Mouse (Mus musculus): ENCODE measurements around the gene Ereg. TPM values are rescaled to one million over a fixed set of nuclear protein-coding genes. Genes with fewer than 3 reads are reported as not detected.

Ereg gene
- total RNA-seq, 2 experiments from 2014 or later, result not detected

DNA sequence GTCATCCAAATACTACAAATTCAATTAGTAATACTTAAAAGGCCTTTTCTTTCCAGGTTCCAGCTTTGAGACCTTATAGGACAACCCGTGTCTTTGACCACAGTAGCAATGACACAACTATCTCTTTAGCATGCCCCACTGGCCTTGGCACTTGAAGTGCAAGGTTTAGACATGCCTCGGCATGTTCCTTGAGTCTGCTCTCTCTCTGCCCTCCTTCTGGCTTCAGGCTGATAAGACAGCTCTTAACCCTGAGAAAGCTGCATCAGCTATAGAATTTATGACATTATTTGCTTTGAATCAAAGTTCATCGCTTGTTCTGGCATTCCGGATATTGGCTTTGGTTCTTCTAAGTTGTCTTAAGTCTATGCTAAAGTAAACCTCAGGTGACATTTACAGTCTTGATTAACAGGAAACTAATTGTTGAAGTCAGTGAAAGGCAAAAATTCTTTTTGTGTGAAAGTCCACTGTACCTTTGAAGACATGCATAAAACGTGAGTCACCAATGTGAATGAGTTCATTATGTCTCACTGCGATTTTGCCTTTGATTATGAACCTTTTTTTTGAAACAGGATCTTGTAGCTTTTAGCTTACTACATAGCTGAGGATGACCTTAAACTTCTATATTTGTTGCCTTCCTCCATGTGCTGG lies 35.7 kb downstream of the Ereg start:
- ATAC-seq (replicated peaks; ENCODE audit: poor library complexity), result no peak

DNA sequence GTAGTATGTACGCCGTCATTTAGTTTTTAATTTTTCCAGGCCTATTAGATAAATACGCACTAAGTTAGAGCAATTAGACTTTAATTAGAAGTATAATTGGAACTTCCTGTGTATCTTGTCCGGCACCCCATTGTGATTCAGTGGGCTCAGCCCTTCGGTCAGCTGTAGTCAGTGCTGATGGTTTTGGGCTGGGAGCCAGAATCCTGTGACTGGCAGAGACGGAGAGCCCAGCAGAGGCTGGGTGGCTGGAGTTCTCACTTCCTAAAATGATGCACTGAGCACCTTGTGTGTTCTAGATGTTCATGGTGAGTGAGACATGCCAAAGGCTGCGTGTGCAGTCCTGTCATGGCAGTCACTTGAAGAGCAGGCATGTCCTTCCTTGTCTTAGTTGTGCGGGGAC lies 36.6 kb downstream of the Ereg start:
- no peak for ATAC-seq (replicated peaks; ENCODE audit: poor library complexity)

DNA sequence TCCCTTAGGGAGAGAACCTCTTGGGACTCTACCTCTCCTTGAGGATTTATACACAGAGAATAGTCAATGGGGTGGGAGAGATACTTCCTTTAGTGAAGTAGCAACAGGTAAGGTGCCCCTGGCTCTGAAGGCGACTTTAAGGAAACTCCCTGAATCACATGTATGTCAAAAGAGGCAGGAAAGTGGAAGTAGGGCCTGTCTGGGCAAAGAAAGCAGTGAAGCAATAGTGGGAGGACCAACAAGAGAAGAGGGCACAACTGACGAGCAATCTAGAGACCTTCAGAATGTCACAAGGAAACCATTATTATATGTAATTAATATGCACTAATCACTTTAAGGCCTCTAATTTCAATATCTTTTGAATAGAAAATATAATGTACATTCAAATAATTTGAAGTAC lies 39.5 kb downstream of the Ereg start:
- ATAC-seq (replicated peaks; ENCODE audit: poor library complexity), result peak; percentile 83

DNA sequence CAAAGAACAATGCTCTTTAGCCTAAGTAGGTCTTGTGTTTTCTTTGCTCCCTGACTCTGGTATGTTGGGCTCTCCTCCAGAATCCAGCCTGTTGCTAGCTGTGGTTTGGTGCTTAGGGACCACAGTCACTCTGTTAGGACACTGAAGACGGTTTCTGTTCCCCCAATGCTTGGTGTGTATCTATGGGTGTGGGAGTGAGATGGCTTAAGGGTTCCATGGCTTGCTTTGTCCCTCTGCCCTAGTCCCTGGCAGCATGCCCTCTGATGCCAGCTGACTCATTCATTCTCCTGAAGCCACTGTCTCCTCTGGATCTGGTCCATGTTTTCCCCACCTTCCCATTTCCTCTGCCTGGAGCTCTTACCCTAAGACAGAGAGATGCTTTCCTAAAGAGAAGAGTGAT lies 40.2 kb downstream of the Ereg start:
- peak; percentile 61 for ATAC-seq (replicated peaks; ENCODE audit: poor library complexity)

DNA sequence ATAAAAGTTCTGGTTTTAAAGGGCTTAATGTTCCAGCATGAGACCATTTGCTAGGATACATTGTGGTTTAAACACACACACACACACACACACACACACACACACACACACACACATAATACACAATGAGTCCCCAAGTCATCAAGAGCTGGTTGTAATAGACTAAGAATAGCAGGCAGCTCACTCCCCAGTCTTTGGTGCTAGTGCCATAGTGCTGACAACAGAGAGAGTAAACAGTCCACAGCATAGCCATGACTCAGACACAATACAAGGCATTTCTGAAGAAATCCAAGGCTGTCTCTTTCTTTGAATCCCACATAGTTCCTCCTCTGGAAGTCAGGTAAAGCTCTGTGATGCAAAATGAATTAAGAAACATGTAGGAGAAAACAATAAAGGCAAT lies 44.2 kb downstream of the Ereg start:
- ATAC-seq (replicated peaks; ENCODE audit: poor library complexity), result no peak

DNA sequence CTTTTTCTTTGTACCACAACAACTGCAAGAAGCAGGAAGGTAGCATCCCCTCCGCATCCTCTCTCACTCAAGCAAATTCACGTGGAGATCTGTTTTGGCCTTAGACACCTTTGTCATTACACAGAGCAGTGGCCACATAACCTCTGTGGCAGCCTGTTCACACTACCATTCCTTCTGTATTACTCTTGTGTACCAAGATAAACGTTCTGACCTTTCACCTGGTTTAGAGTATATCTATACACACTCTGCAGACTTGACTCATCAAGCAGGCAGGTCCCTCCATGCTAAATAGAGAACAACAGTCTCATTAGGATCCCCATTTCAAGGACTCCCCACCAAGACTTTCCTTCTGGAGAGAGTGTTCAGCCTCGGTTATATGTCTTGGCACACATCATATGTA lies 49.0 kb downstream of the Ereg start:
- no peak for ATAC-seq (replicated peaks; ENCODE audit: poor library complexity)

DNA sequence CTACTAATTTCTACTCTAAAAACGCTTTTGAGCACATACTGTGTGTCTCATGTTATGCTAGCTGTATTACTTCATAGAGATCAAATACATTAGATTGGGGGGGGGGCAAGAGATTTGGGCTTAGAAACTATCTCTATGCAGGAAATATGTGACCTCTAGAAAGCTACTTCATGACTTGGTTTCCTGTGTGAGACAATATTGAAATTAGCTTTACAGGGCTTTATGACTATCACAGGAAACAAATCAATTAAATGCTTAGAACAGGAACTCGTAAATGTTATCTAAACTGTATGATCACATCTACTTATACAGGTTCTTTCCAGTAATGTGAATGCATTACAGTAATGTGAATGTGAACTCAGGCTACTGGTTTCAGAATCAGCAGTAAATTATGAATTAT lies 49.7 kb downstream of the Ereg start:
- no peak for ATAC-seq (replicated peaks; ENCODE audit: poor library complexity)

DNA sequence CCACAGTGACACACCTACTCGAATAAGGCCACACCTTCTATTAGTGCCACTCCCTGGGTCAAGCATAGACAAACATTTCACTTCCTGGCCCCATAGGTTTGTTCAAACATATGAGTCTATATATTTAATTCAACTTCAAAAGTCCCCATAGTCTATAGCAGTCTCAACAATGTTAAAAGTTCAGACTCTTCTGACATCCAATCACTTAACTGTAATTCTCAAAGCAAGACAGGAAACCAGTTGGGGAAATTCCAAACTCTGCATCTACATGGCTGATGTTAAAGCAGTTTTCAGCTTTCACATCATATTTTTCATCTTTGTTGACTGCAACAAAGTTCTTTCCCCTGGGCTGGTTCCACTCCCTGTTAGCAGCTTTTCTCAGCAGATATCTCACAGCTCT lies 52.2 kb downstream of the Ereg start:
- no peak for ATAC-seq (replicated peaks; ENCODE audit: poor library complexity)

DNA sequence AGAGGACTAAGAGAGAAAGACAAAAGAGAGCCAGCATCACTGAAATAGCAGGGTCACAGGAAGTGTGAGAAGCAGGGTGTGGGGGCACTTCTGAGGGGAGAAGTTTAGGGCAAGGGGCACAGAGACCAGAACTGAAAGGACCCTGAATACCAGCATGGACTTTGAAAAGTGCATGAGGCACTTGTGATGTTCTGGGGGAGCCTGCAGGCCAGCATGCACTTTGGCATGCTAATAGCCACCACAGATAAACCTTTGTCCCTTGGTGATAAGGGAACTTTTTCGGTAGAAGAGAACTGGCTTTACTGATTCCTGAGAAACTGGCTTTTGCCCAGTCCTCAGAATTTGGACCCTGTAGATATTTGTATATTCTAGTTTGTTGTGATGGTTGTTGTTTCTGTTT lies 60.5 kb downstream of the Ereg start:
- ATAC-seq (replicated peaks; ENCODE audit: poor library complexity), result no peak

DNA sequence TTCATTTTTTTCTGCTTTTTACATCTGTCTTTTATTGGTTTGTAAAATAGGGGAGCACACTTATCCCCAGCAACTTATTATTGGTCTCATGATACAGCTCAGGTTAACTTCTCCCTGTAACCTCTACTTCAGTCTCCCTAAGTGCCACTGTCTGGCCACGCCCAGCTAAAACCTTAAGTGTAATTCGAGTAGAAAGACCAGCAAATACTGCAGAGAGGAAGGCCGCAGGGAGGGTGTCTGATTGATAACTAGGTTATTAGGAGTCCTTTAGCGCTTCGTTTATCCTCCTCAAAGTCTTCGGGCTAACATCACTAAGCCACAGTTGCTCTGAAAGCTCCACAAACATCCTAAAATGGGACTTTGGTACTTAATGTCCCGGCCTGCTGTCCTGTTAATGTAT lies 64.5 kb downstream of the Ereg start:
- ATAC-seq (replicated peaks; ENCODE audit: poor library complexity), result no peak

DNA sequence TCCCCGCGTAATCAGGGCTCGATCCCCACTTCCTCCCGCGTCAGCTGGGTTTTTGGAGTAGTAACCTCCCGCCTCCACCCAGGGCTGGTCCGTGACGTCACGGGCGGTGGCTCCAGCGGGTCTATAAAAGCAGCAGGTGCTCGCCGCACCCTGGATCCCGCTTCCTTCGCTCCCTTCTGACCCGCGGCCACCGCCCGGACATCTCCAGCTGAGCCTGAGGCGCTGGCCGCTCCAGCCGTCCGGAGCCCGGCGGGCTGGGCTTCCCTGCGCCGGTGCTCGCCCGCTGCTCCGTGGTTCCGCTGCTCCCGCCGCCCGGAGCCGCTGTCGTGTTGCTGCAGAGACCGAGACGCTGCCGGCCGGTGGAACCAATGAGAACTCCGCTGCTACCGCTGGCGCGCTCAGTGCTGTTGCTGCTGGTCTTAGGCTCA lies 65.0 kb downstream of the Ereg start, which contains the start of gene Areg:
Areg (plus strand) TSS at position 154 of the 428 bp plus-strand sequence.
- peak; percentile 76 for ATAC-seq (replicated peaks; ENCODE audit: poor library complexity)

DNA sequence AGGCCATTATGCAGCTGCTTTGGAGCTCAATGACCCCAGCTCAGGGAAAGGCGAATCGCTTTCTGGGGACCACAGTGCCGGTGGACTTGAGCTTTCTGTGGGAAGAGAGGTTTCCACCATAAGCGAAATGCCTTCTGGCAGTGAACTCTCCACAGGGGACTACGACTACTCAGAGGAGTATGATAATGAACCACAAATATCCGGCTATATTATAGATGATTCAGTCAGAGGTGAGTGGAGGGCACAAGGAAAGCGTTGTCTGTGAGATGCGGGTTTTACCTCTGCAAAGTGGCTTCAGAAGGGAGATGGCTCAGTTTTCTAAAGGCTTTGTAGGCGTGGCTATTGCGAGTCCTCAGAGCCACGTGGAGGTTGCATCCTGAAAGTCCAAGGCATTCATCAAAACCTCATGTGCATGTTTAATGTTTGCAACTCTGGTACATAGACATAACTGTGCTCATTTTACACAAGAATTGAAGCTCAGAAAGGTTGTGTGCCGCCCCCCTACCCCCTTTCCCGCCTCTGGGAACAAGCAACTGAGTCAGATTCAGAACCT lies 66.5 kb downstream of the Ereg start:
- ATAC-seq (replicated peaks; ENCODE audit: poor library complexity), result no peak

Other genes with a start within 250 kb of the Ereg start
- not detected in 2 replicates for gene Cxcl1, start 183.4 kb upstream of the Ereg start, total RNA-seq (2015)
- not detected in 2 replicates for gene Cxcl1, start 183.4 kb upstream of the Ereg start, total RNA-seq (2017)
- 7.3 and 32.4 TPM in 2 replicates for gene Cxcl2, start 170.8 kb upstream of the Ereg start, total RNA-seq (2015)
- gene Cxcl2, start 170.8 kb upstream of the Ereg start, total RNA-seq (2017), result 9.4 and 27.4 TPM in 2 replicates
- gene Mthfd2l, start 143.5 kb upstream of the Ereg start, total RNA-seq (2015), result 12.6 and 14.6 TPM in 2 replicates
- gene Mthfd2l, start 143.5 kb upstream of the Ereg start, total RNA-seq (2017), result 5.8 and 10.6 TPM in 2 replicates
- gene Epgn, start 47.2 kb upstream of the Ereg start, total RNA-seq (2015), result 0.20 TPM in 1 of 2 replicates, not detected in the other
- 0.29 TPM in 1 of 2 replicates, not detected in the other for gene Epgn, start 47.2 kb upstream of the Ereg start, total RNA-seq (2017)
- 0.27 TPM in 1 of 2 replicates, not detected in the other for gene Areg, start 65.0 kb downstream of the Ereg start, total RNA-seq (2015)
- not detected in 2 replicates for gene Areg, start 65.0 kb downstream of the Ereg start, total RNA-seq (2017)